Mouse (Mus musculus): ENCODE data around the gene Akap6.

The Akap6 gene

DNA sequence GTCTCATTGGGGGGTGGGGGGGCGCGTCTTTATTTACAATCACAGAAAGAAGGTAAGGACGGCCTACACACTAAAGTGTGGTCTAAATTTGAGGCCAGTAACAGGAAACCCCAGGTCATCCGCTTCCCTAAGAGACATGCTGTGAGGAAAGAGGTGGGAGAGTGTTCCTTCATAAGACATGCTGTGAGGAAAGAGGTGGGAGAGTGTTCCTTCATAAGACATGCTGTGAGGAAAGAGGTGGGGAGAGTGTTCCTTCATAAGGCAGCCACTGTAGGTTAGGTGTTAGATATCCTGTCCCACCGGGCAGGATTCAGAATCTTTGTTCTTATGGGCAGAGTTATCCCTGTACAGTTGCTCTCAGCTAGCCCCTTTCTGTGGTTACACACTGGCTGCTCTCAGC lies 494.5 kb downstream of the Akap6 start:
- DNase-seq = no peak

Measured in kidney, postnatal 4 days (tissue).